Mouse (Mus musculus): ENCODE data around the gene Setd1b.

The Setd1b gene

GRCm38 (mm10) chr5:123140694-123141554 lies 1.1 kb upstream of the Setd1b start:
- DNase-seq (ENCODE audit: low spot score), result peak; percentile 88

GRCm38 (mm10) chr5:123141555-123142160 lies 335 bp upstream of the Setd1b start:
- DNase-seq (ENCODE audit: low spot score), result no peak

DNA sequence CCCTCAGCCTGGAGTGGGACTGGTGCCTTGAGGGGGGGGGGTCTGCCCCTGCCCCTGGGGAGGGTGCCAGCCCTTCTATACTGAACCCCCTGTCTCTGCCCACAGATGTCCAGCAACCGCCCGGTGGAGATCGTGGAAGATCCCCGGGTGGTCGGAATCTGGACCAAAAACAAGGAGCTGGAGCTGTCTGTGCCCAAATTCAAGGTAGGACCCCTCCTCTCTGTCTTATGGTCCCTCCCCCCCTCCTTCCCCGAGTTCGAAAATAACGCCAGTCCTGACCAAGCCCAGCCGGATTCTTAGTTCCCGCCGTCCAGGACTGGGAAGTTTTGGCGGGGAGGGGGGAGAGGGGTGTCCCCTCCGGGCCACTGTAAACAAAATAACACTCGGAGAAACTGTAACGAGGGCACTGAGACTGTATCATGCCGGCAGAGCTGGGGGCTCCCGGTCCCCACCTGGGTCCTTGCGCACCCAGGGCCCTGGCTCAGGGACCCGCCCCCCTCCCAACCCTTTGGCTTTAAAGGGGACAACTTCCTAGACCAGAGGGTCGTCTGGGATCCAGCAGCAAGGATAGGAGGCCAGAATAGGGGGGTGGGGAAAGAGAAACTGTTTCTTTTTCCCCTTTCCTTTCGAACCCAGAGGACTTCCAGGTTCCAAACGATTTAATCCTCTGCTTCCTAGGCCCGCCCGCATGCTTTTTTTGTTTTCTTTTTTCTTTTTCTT lies 1.4 kb downstream of the Setd1b start:
- DNase-seq (ENCODE audit: low spot score), result no peak

- no peak for DNase-seq (ENCODE audit: low spot score)
Observed at GRCm38 (mm10) chr5:123143971-123144745, 2.2 kb downstream of the Setd1b start.

GRCm38 (mm10) chr5:123144746-123145590 lies 3.0 kb downstream of the Setd1b start:
- DNase-seq (ENCODE audit: low spot score), result no peak

DNA sequence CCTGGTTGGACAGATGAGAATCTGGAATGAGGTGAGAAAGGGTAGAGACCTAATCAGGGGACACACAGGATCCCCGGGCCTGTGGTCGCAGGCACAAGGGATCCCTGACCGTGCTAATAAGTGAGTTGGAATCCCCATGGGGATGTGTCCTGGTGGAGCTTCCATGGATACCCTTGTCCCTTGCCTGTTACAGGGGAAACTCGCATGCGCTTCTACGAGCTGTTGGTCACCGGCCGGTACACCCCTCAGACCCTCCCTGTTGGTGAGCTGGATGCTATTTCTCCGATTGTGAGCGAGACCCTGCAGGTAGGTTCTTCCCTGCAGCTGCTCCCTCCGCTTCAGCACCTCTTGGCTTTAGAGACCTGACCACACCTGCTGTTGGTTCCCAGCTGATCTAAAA lies 4.4 kb downstream of the Setd1b start:
- no peak for DNase-seq (ENCODE audit: low spot score)

DNA sequence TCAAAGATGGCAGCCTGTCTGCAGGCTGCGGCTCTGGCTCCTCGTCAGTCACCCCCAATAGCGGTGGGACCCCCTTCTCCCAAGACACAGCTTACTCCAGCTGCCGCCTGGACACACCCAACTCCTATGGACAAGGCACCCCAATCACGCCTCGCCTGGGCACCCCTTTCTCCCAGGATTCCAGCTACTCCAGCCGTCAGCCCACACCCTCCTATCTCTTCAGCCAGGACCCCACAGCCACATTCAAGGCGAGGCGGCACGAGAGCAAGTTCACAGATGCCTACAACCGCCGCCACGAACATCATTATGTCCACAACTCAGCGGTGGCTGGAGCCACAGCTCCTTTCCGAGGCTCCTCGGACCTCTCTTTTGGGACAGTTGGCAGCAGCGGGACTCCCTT lies 5.6 kb downstream of the Setd1b start:
- DNase-seq (ENCODE audit: low spot score), result no peak

DNA sequence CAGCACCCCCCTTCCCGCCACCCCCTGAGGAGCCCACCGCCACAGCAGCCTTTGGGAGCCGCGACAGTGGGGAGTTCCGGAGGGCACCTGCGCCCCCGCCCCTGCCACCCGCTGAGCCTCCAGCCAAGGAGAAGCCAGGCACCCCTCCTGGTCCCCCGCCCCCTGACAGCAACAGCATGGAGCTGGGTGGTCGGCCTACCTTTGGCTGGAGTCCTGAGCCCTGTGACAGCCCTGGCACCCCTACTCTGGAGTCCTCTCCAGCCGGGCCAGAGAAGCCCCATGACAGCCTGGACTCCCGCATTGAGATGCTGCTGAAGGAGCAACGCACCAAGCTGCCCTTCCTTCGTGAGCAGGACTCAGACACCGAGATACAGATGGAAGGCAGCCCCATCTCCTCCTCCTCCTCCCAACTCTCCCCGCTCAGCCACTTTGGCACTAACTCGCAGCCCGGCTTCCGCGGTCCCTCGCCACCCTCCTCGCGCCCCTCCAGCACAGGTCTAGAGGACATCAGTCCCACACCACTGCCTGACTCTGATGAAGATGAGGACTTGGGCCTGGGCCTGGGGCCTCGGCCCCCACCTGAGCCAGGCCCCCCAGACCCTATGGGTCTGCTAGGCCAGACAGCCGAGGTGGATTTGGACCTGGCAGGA lies 6.2 kb downstream of the Setd1b start:
- no peak for DNase-seq (ENCODE audit: low spot score)

DNA sequence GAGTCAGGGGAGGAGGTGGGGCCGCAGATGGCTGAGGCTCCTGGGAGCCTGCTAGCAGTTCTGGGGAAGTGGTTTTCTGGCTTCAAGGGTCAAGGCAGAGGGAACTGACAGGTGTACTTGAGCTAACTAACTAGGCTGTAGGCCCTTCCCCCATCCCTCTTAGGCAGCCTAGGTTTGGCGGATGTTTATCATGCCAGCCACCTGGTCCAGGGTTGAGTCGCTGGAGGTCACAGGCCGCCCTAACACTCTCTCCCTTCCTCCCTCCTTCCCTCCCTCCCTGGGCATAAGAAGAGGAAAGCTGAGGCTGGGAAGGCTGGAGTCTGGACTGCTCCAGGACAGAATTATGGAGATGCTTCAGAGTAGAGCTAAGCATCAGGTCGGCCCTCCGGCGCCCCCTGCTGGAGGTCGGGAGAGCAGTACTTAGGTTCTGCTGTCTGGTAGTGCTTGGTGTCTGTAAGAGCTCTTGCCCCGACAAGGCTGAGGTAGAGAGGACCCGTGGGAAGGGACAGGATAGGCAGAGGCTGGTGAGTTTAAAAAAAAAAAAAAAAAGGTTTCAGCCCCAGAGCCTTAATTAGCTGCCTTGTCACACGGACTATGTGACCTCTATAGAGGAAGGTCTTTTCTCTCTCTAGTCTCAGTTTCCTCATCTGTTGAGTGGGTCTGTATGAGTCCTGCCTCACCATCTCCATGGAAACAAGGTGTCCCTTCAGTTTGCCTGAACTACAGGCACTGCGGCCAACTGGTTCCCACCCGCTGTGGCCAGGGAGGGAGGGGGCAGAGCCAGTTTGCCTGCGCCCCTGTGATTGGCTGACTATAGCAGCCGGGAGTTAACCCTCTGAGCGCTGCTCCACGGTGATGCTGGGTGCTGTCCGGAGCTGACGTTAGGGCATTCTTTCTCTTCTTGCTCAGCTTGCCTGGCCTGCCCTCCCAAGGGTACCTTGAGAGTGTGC lies 7.7 kb downstream of the Setd1b start:
- peak; percentile 85 for DNase-seq (ENCODE audit: low spot score)

- peak; percentile 55 for DNase-seq (ENCODE audit: low spot score)
Observed at GRCm38 (mm10) chr5:123150641-123151040, 8.6 kb downstream of the Setd1b start.

DNA sequence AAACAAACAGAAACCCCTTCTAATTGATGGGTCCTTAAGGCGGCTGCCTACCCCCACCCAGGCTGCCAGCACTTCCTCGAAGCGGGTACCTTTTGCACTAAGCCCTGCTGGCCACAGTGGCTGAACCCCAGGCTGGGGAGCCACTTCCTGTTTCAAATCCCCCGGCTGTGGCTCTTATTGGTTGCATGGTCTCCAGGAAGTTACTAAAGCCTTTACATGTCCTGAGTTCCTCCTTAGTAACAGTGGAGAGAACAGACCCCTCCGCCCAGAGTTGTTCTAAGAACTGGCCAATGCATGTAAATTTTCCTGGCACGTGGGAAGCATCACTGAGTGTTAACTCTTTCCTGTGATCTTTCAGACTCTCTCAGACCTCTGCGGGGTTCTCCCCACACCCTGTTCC lies 9.1 kb downstream of the Setd1b start:
- peak; percentile 59 for DNase-seq (ENCODE audit: low spot score)

- DNase-seq (ENCODE audit: low spot score), result no peak
Observed at GRCm38 (mm10) chr5:123151707-123152362, 9.8 kb downstream of the Setd1b start.

- no peak for DNase-seq (ENCODE audit: low spot score)
Observed at GRCm38 (mm10) chr5:123152901-123153300, 10.9 kb downstream of the Setd1b start.

- DNase-seq (ENCODE audit: low spot score), result peak; percentile 65
Observed at GRCm38 (mm10) chr5:123155425-123155824, 13.4 kb downstream of the Setd1b start.

DNA sequence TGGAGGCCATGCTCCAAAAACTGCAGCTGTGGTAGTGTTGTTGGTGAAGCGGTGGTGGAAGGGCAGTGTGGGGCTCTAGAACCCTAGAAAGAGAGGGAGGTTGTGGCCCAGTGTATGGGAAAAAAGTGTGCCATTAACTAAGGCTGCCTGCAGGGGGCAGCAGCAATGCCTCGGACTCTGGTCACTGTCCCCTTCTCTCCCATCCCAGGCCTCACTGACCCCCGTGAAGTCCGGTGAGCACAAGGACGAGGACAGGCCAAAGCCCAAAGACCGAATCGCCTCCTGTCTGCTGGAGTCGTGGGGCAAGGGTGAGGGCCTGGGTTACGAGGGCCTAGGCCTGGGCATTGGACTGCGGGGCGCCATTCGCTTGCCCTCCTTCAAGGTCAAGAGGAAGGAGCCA lies 14.8 kb downstream of the Setd1b start:
- no peak for DNase-seq (ENCODE audit: low spot score)

- DNase-seq (ENCODE audit: low spot score), result no peak
Observed at GRCm38 (mm10) chr5:123157972-123158371, 16.0 kb downstream of the Setd1b start.

- DNase-seq (ENCODE audit: low spot score), result no peak
Observed at GRCm38 (mm10) chr5:123159446-123159845, 17.5 kb downstream of the Setd1b start.

- DNase-seq (ENCODE audit: low spot score), result no peak
Observed at GRCm38 (mm10) chr5:123159866-123160265, 17.9 kb downstream of the Setd1b start.

DNA sequence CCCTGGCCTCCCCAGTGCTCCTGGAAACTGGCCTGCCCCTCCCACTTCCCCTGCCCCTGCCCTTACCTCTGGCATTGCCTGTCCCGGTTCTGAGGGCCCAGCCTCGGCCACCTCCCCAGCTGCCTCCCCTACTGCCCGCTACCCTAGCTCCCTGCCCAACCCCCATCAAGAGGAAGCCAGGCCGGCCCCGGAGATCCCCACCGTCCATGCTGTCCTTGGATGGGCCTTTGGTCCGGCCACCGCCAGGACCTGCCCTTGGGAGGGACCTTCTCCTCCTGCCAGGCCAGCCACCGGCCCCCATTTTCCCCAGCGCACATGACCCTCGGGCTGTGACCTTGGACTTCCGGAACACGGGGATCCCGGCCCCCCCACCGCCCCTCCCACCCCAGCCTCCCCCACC lies 18.3 kb downstream of the Setd1b start:
- DNase-seq (ENCODE audit: low spot score), result no peak

Data from spleen, adult 12 weeks (tissue).